Mouse (Mus musculus): ENCODE measurements around the gene Rassf3.

- TF ChIP-seq CTCF (IDR thresholded peaks at IDR 0.05; ENCODE audit: low read depth) (no peak), EP300 (IDR thresholded peaks at IDR 0.05; ENCODE audit: low read depth) (no peak)
These were observed 20.5 kb upstream of the Rassf3 start for GRCm38 (mm10) chr10:121496616-121497015.
